Mouse (Mus musculus): ENCODE data around the gene Ccna1.

The Ccna1 gene

GRCm38 (mm10) chr3:55055038-55055746 lies at the start of gene Ccna1:
TSS of gene Ccna1 (minus strand) at chr3:55055501.
- DNase-seq (ENCODE audit: low read depth, low spot score): no peak

DNA sequence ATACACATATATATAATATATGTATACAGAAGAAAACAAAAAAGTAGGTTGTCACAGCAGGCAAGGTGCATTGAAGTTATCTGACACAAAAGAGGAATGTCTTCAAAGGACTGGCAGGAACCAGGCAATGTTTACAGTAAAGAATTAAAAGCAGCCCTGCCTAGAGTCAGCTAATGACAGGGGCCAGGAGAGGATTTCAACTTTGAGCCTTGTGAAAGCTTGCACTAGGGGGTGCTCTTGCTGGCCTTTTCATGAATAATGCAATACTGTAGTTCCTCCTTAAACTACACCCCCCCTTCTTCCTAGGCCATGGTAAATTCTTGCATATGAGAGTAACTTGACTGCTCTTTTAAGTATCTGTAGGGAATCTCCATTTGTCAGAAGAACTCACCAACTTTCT lies 45.8 kb upstream of the Ccna1 start:
- DNase-seq (ENCODE audit: low read depth, low spot score): no peak

GRCm38 (mm10) chr3:55098990-55099389 lies 43.7 kb upstream of the Ccna1 start:
- no peak for DNase-seq (ENCODE audit: low read depth, low spot score)

DNA sequence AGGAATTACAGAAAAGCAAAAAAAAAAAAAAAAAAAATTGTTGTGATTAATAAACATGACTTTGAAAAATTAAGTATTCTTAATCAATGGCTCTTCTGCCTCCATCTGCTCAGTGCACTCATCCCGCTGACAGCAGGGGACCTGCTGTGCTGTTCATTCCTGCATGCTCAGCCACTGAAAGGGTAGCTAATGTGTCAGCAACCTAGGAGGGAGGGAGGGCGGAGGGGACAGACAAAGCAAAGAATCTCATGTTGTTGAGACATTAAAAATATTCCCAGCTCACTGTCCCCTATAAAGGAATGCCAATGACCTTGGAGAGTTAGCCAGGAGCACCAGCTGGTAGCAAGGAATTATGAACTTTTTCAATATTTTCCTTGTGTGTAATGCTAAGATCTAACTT lies 42.7 kb upstream of the Ccna1 start:
- no peak for DNase-seq (ENCODE audit: low read depth, low spot score)

- no peak for DNase-seq (ENCODE audit: low read depth, low spot score)
Observed at GRCm38 (mm10) chr3:55097186-55097585, 41.9 kb upstream of the Ccna1 start.

DNA sequence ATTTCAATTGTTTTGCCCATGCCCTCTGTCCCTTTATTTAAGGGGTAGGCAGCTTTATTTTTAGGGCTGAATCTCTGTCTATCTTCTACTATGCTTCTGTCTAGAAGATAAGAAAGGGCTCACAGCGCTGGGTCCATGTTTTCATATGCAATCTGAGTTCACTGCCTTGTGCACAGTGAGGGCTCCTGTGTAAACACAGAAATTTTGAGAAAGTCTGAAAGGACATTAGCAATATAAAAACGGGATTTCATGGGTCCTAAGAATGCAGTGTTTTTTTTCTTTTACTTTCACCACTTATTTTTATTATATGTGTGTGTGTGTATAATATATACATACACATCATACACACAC lies 41.3 kb upstream of the Ccna1 start:
- no peak for DNase-seq (ENCODE audit: low read depth, low spot score)

DNA sequence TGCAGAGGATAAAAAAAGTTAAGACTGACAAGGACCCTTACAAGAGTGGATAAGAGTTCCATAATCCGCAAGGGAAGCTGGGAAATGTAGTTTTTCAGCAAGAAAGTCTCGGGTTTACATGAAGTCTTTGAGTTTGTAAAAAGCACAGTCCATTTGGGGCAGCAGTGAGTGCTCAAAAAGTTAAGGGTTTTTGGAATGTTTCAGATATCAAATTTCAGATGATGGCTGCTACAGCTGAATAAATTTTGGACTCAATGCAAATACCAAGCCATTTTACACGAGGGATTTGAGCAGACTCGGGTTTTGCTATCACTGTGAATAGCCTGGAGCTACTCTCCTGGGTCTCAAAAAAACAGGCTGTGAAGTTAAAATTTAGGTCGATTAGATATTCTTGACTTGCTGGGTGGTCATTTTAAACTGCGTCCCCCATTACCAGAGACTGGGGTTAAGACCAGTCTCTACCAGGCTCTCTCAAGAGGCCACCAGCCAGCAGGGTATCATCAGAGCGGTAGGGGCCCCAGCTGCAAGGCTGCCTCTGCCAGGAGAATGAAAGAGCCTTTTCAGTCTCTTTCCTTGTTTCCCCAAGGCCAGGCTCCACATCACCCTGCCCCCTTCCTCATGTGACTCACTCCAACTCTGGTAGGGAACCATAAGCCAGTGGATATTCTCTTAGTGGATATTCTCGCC lies 40.8 kb upstream of the Ccna1 start:
- no peak for DNase-seq (ENCODE audit: low read depth, low spot score)

GRCm38 (mm10) chr3:55093161-55093560 lies 37.9 kb upstream of the Ccna1 start:
- no peak for DNase-seq (ENCODE audit: low read depth, low spot score)

DNA sequence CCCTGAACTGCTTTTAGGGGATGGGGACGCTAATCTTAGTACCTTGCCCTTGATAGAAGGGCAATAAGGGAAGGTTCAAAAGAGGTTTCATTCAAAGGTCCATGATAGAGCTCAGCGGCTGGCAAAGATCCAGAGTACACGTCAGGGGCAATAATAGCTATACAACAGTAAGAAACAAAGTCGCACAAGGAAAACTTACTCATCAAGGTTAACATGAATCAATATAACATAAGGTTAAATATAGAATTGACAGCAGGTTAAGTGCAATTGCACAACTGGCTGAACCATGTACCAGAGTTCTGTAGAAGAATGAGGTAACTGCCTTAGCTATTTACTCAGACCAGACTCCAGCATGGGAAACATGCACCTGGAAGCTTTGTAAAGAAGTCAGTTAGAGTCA lies 34.0 kb upstream of the Ccna1 start:
- no peak for DNase-seq (ENCODE audit: low read depth, low spot score)

- DNase-seq (ENCODE audit: low read depth, low spot score): no peak
Observed at GRCm38 (mm10) chr3:55088843-55089242, 33.5 kb upstream of the Ccna1 start.

DNA sequence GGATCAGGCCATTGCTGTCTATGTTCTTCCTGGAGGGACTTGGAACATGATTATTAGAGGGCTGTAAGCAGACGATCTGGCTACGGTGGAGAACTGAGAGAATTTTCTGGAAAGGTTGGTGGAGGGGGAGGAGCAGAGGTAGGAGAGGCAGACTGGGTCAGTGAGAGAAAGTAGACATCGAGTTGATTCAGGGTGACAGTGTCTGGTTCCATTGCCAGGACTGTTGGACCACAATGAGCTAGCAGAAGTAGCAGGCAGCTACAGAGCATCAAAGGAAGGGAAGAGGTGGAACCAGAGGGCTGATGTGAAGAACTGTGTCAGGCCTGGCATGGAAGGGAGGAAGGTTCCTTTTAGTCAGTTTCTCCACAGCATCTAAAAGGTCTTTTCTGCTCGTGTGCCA lies 33.1 kb upstream of the Ccna1 start:
- DNase-seq (ENCODE audit: low read depth, low spot score): no peak

DNA sequence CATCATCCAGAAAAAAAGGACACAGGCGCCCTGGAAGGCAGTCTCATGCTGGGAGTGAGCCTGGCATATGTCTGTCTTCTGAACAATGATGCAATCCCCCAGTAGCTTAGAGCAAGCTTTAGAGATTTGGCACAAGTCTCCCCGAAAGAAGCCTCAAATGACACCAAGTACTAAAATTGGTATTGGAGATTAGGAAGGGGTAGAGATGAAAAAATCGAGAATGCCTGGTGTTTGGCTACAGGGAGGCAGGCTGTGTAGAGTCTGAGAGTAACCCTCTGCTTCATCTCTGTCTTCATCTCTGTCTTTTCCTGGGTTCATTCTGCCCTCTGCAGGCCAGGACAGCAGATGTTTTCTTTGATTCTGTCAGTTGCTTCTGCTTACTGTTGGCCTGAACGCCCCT lies 32.1 kb upstream of the Ccna1 start:
- DNase-seq (ENCODE audit: low read depth, low spot score): no peak

- no peak for DNase-seq (ENCODE audit: low read depth, low spot score)
Observed at GRCm38 (mm10) chr3:55086948-55087347, 31.6 kb upstream of the Ccna1 start.

DNA sequence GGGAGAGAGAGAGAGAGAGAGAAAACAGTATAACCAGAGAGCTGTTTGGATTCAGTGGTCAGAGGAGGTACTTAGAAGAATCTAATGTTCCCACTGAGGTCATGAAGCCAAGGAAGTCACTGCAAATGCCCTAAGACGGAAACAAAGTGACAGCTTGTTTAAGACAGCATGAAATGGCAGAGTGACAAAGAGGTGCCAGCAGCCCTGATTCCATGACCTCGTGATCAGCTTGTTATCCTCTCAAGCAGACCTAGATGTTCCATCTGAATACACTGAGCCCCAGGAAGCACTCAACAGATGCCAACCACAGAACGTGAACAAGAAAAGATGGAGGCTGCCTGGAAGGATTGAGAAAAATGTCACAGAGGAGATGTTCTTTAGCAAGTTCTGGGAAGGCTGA lies 30.4 kb upstream of the Ccna1 start:
- no peak for DNase-seq (ENCODE audit: low read depth, low spot score)

DNA sequence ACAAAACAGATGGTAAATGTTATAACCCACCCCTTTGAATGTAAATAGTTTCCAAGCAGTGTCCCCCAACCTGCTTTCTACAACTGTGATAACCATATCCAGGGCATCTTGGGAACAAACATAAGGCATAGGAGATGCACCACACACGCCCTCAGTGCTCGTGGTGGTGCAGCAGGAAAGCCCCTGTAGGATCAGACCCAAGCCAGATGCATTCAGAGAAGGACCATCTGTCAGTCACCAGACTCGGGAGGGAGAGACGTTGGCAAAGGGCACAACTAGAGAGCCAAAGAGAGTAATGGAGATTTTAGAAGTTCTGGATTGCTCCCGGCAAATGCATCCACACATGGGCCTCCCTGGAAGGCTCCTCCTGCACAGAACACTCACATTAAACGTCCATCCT lies 29.5 kb upstream of the Ccna1 start:
- no peak for DNase-seq (ENCODE audit: low read depth, low spot score)

DNA sequence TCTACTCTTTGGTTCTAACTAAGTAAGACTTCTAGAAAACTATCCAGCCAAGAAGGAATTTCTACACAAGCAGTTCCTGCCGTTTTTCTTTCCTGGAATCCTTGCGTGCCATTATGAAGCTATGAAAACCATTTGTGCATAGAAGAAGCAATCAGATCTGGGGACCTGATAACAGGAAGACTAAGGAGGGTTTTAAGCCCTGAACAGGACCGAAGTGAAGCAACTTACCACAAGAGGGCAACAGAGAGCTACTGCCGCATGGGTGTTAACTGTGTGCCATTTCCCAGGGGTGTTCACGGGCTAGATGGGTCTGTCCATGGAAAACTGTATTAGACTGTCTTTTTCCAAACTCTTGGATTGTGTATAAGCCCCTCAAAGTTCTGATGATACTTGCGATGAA lies 24.8 kb upstream of the Ccna1 start:
- DNase-seq (ENCODE audit: low read depth, low spot score): peak; percentile 2

DNA sequence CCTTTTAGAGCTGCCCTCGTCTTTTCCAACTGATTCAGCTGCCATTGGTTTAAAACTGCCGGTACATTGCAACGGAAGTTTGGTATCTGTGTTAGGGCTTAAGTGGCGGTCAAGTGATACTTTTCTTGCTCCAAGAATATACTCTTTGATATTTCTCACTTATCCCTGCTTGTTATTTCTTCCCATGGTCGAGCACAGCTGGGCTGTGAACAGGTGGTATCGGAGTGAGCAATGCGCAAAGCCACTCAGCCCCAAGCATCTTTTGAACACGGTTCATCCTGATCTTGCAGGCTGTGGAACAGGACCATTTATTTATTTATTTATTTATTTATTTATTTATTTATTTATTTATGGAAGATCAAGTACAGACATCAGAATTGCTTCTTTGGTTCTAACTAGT lies 24.3 kb upstream of the Ccna1 start:
- no peak for DNase-seq (ENCODE audit: low read depth, low spot score)

DNA sequence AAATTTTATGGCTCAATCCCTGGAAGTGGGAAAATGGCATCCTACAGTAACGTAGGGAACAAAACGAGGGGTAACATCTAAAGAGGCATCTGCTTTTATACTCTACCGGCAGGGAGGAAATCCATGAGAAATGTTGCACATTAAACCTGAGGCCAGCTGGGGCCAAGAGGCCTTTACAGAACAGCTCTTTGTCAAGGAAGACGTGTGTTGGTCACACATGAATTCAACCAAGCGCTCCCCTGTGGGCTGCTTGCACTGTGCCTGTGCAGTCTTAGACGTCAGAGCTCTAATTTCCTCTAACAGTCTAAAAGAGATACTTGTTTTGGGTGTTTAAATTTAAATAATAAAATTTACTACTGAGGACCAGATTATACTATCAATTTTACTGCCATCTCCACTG lies 22.9 kb upstream of the Ccna1 start:
- DNase-seq (ENCODE audit: low read depth, low spot score): no peak

GRCm38 (mm10) chr3:55075294-55075648 lies 20.0 kb upstream of the Ccna1 start:
- DNase-seq (ENCODE audit: low read depth, low spot score): no peak

DNA sequence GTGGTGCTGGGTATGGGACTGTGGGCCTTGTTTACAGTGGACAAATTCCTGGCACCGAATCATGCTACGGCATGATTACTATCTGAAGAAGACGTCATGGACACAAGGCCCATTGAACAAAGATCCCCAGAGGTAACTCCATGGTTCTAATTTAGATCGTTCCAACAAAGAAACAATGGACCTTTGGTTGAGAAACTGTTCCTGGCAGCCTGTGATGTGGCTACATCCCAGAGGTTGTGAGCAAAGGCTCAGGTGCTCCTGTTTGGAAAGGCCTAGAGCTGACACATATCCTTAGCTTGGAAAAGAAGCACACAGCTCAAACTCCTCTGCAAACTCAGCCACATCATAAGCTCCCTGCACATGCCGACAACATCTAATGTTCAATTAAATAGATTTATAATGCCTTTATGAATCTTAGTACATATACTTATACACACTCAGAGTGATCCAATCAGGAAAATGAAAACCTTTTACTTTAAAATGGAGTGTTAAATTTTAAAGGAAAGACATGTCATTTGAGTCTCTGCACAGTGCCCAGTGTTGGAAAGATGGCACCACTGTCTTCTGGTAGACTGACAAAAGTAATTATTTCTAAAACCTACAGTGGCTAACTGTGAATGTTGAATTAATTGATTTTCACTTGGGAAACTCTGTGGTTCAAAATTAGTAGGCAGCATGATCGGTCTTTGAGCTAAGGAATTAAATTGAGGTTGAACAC lies 19.4 kb upstream of the Ccna1 start:
- no peak for DNase-seq (ENCODE audit: low read depth, low spot score)

GRCm38 (mm10) chr3:55067791-55068434 lies 12.6 kb upstream of the Ccna1 start:
- no peak for DNase-seq (ENCODE audit: low read depth, low spot score)

- DNase-seq (ENCODE audit: low read depth, low spot score): no peak
Observed at GRCm38 (mm10) chr3:55066666-55067023, 11.3 kb upstream of the Ccna1 start.
